Mouse (Mus musculus): ENCODE data around the gene Noc2l. TPM values are rescaled to one million over a fixed set of nuclear protein-coding genes. Genes with fewer than 3 reads are reported as not detected.

The Noc2l gene
- polyA plus RNA-seq, 1 experiment from 2014 or later: 68.4 TPM

DNA sequence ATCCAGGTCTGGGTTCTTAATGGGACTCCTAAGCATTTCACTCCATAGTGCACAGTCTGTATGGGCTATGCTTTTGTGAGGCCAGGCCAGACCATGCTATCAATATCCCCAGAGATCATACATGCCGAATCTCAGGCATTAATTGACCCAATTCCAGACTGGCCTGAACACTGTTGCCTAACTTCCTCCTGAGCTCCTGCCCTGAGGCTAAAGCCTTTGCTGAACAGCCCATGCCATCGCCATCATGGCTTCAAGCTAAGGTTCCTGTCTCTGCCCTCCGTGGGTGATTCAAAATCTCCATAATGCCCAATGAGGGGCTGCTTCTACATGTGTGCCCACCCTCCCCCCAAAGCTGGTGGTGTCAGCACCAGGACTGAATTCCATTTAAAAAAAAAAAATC lies 16.8 kb downstream of the Noc2l start:
- Histone ChIP-seq H3K36me3 (peaks cover 20% of the 10 kb centered on the region), H3K4me3 (no peak overlapping the region)
- ATAC-seq (ENCODE audit: insufficient number of reproducible peaks, low FRiP score, low TSS enrichment, low read depth): no peak

DNA sequence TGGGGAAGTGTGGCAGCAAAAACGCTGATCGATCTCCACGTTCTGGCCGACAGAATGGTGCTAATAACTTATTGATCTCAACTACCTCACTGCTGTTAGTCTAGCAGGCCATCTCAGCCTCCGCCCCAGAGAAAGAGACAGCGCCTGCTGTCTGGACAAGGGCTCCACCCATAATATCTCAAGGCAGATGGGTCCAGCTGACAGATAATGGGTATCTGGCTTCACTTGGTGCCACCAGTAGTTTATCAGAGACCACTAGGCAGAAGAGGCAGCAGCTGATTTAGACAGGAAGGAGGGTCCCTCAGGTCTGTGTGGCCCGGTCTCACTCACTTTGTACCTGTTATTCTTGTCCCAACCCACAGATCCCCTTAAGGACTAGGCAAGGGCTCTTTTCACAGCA lies 17.2 kb downstream of the Noc2l start:
- Histone ChIP-seq H3K27me3 (peaks cover 39% of the 10 kb centered on the region), H3K4me1 (peaks cover 13% of the 10 kb centered on the region), H3K4me3 (no peak overlapping the region), H3K9ac (no peak overlapping the region), H3K4me2 (no peak overlapping the region), H3K36me3 (peaks cover 15% of the 10 kb centered on the region), H3K27ac (no peak overlapping the region), H3K9me3 (no peaks in the 10 kb centered on the region)
- 39% methylated on average over 7 of the region's 7 CpGs for WGBS
- no peak for ATAC-seq (ENCODE audit: insufficient number of reproducible peaks, low FRiP score, low TSS enrichment, low read depth)

More for the DNA sequence above, 16.8 kb downstream of the Noc2l start:
- WGBS: 38% methylated on average over 3 of the region's 3 CpGs
- H3K9me3 ChIP-seq: no peaks in the 10 kb centered on the region
- H3K4me2 ChIP-seq: no peak overlapping the region
- peaks cover 13% of the 10 kb centered on the region for H3K4me1 ChIP-seq
- peaks cover 39% of the 10 kb centered on the region for H3K27me3 ChIP-seq
- no peak overlapping the region for H3K27ac ChIP-seq
- no peak overlapping the region for H3K9ac ChIP-seq

DNA sequence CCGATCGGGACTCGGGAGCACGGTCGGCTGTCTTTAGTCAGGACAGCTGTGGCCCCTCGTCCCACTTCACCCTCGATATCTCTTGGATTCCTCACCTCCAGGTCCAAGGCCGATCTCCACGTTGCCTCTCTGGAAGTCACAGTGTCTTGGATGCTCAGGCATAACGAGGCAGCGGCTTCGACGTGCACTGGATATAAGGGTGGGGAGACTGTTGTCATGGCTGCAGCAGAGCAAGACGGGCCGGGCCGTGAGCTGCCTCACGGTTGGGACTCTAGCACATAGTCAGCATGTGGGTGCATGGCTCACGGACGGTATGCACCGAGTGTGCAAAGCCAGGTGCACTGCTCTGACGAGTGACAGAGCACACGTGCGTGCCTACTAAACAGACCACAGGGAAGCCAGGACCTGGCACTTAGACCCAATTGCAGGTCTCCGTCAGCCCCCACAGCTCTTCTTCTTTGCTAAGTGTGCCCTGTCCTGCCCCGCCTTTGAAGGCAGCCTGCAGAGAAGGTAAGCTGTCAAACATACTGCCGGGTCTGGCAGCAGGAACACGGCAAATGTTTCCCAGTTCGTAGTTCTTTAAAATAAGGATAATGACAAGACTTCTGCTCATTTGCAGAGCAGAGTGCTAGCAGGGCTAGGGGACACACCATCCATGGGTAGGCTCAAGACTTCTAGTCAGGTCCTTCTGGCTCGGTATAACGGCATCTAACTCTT lies 18.7 kb downstream of the Noc2l start:
- peaks cover 39% of the 10 kb centered on the region for H3K27me3 ChIP-seq
- H3K9me3 ChIP-seq: no peaks in the 10 kb centered on the region
- no peak overlapping the region for H3K27ac ChIP-seq
- peaks cover 13% of the 10 kb centered on the region for H3K4me1 ChIP-seq
- no peak overlapping the region for H3K9ac ChIP-seq
- WGBS: 3% methylated on average over 30 of the region's 30 CpGs
- peak overlapping the region; percentile 31; the same call in 1 of the 2 replicates for H3K4me2 ChIP-seq
- no peak for ATAC-seq (ENCODE audit: insufficient number of reproducible peaks, low FRiP score, low TSS enrichment, low read depth)
- no peak overlapping the region for H3K4me3 ChIP-seq
- H3K36me3 ChIP-seq: 0 out of 2 replicates have a peak, but pooled peaks cover under 1% of the 10 kb centered on the region

DNA sequence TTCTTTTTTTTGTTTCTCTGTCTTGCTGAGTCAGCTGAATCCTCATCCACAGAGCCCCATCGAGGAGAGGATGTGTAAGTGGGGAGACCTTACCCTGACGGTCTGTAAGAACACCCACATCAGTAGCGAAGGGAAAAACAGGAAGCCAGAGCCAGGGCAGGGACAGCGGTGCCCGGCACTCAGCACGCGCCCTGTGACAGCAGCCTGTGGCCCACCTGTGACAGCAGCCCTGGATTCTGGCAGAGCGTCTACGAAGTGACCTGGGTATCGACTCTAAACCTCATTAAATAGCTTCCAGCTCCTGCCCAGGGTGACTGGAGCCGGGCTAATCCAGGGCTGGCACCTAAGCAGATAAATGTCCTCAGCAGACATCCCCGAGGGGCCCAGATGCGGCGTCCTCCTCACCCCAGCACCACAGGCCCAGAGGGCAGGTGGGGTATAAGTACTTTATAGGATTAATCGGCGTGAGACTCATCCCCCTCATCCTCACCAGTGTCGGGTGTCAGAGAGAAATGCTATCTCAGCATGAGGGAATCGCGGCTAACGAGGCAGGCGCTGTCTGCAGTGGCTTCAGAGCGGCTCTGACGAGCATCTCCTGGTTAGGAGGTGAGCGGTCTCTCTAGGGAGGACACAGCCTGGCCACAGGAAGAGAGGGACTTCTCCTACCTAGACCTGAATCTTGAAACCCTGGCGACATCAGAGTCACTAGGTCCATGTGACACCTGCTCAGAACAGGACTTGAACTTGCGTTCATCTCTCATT lies 19.4 kb downstream of the Noc2l start, which contains the start of gene Samd11:
Gene Samd11 (minus strand): TSS at position 580 of the 762 bp plus-strand sequence.
- no peak within 1 kb of the TSS for H3K9ac ChIP-seq
- peaks cover 13% of the 10 kb centered on the region for H3K4me1 ChIP-seq
- peak; percentile 58; the same call in 1 of the 2 replicates for ATAC-seq (ENCODE audit: insufficient number of reproducible peaks, low FRiP score, low TSS enrichment, low read depth)
- H3K4me3 ChIP-seq: no peak within 1 kb of the TSS
- WGBS: 8% methylated on average over 26 of the region's 26 CpGs
- no peaks in the 10 kb centered on the region for H3K9me3 ChIP-seq
- peak within 1 kb of the TSS; percentile 31; the same call in 1 of the 2 replicates for H3K4me2 ChIP-seq
- H3K36me3 ChIP-seq: no peaks in the 10 kb centered on the region
- H3K27ac ChIP-seq: no peak within 1 kb of the TSS
- peaks cover 39% of the 10 kb centered on the region for H3K27me3 ChIP-seq

Small RNA genes lying within 50 kb of the gene (microRNA-seq; reads per million reads assigned to microRNA genes)
- 1.6 reads per million for gene Mir7658

Other genes starting within 250 kb of the Noc2l start
- 16.1 and 16.4 TPM in 2 replicates for gene B3galt6, start 243.4 kb upstream of the Noc2l start, polyA plus RNA-seq (2015; fragmentation: Nextera tagmentation; extraction: Ambion mirVana)
- 175 and 176 TPM in 2 replicates for gene Sdf4, start 243.1 kb upstream of the Noc2l start, polyA plus RNA-seq (2015; fragmentation: Nextera tagmentation; extraction: Ambion mirVana)
- 0.55 and 0.99 TPM in 2 replicates for gene Tnfrsf4, start 222.2 kb upstream of the Noc2l start, polyA plus RNA-seq (2015; fragmentation: Nextera tagmentation; extraction: Ambion mirVana)
- 3.6 and 5.4 TPM in 2 replicates for gene Tnfrsf18, start 209.8 kb upstream of the Noc2l start, polyA plus RNA-seq (2015; fragmentation: Nextera tagmentation; extraction: Ambion mirVana)
- 2.5 and 3.1 TPM in 2 replicates for gene Ttll10, start 176.6 kb upstream of the Noc2l start, polyA plus RNA-seq (2015; fragmentation: Nextera tagmentation; extraction: Ambion mirVana)
- gene 9430015G10Rik, start 126.0 kb upstream of the Noc2l start, polyA plus RNA-seq (2015; fragmentation: Nextera tagmentation; extraction: Ambion mirVana): 29.9 and 31.8 TPM in 2 replicates
- 1.0 and 1.2 TPM in 2 replicates for gene Rnf223, start 105.5 kb upstream of the Noc2l start, polyA plus RNA-seq (2015; fragmentation: Nextera tagmentation; extraction: Ambion mirVana)
- gene Agrn, start 38.5 kb upstream of the Noc2l start, polyA plus RNA-seq (2015; fragmentation: Nextera tagmentation; extraction: Ambion mirVana): 53.8 and 67.1 TPM in 2 replicates
- gene Isg15, start 35.2 kb upstream of the Noc2l start, polyA plus RNA-seq (2015; fragmentation: Nextera tagmentation; extraction: Ambion mirVana): 3.4 and 3.6 TPM in 2 replicates
- 3.1 and 4.4 TPM in 2 replicates for gene AW011738, start 32.7 kb upstream of the Noc2l start, polyA plus RNA-seq (2015; fragmentation: Nextera tagmentation; extraction: Ambion mirVana)
- 4.7 and 6.7 TPM in 2 replicates for gene Perm1, start 20.1 kb upstream of the Noc2l start, polyA plus RNA-seq (2015; fragmentation: Nextera tagmentation; extraction: Ambion mirVana)
- gene Plekhn1, start 1.2 kb upstream of the Noc2l start, polyA plus RNA-seq (2015; fragmentation: Nextera tagmentation; extraction: Ambion mirVana): 44.6 and 45.5 TPM in 2 replicates
- 0.52 and 0.83 TPM in 2 replicates for gene Samd11, start 19.6 kb downstream of the Noc2l start, polyA plus RNA-seq (2015; fragmentation: Nextera tagmentation; extraction: Ambion mirVana)
- not detected in 2 replicates for gene Vmn2r-ps159, start 95.1 kb downstream of the Noc2l start, polyA plus RNA-seq (2015; fragmentation: Nextera tagmentation; extraction: Ambion mirVana)